Mouse (Mus musculus) erythroblast, adult 5-6 weeks (primary cell): ENCODE measurements around the gene Alg1. TPM values are rescaled to one million over a fixed set of nuclear protein-coding genes. Genes with fewer than 3 reads are reported as not detected.
"Not testable (repeated sequence)": the region's sequence is repeated elsewhere in the genome, so short reads cannot be mapped to it uniquely, and the experiment has no call there.

ENCODE experiments used
- ATAC-seq: replicated peaks from 2 replicates; pipeline ENCODE4 v1.8.0; 2016; ENCODE audit warnings: moderate number of reproducible peaks, mild to moderate bottlenecking, moderate TSS enrichment, inconsistent platforms; ENCODE audit not compliant: poor library complexity, low FRiP score, severe bottlenecking
- total RNA-seq, 2 experiments: library from RNA; stranded (forward) in 1 of 2; stranded (reverse) in 1 of 2; fragments of 150-400 nt in 1 of 2; fragments of 200-764, 138-1000 nt in 1 of 2; gene quantifications; 2 replicates each; pipeline versions ENCODE4 v1.2.3 to v1.2.4; 2015 to 2017; ENCODE audit warnings: low replicate concordance in 2 of 2

Alg1 gene
- total RNA-seq, 2 experiments from 2014 or later = 2.6 to 5.8 TPM

DNA sequence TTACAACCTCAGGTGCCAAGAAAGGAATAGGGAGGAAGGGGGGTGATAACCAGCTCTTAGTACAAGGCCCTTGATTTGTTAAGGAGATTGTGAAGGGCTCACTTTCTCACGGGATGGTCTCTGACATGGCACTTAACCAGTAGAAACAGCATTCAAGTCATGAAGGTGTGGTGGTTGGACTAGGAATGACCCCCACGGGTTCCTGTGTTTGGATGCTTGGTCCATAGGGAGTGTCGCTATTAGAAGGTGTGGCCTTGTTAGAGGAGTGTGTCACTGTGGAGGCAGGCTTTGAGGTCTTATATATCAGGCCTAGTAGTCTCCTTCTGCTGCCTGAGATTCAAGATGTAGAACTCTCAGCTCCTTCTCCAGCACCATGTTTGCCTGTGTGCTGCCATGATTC is 5.3 kb upstream of the Alg1 start:
- ATAC-seq = not testable (repeated sequence)

DNA sequence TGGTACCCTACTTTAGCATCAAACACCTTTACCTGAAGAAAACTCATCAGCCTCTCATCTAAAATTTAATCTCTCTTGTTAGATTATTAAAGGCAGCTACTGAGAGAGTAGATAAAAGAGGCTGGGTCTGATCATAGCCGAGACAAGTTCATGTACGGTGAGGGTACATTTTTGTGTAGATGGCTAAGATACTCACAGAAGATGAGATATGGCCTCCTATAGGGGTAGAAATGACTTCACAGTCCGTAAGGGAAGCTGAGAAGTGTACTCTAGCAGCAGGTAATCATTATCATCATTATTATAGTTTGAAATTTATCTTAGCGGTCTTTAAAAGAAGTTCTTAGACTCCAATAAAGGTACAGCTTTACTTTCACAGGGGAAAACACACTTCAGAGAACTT is 439 bp upstream of the Alg1 start:
- ATAC-seq = no peak

DNA sequence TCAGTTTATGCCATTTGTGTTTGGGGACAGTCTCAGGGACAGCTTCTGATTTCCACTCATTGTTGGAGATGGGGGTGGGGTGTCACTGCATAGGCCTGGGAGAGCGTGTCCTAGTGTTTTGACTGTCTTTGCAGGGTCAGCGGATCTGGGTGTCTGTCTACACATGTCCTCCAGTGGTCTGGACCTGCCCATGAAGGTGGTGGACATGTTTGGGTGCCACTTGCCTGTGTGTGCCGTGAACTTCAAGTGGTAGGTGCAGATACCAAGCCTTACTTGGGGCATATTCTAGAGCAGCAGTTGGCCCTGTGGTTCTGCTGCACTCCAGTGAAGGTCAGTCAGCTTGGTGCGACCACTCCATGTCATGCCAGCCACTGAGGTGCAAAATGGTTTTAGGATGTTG is 8.9 kb downstream of the Alg1 start:
- no peak for ATAC-seq

DNA sequence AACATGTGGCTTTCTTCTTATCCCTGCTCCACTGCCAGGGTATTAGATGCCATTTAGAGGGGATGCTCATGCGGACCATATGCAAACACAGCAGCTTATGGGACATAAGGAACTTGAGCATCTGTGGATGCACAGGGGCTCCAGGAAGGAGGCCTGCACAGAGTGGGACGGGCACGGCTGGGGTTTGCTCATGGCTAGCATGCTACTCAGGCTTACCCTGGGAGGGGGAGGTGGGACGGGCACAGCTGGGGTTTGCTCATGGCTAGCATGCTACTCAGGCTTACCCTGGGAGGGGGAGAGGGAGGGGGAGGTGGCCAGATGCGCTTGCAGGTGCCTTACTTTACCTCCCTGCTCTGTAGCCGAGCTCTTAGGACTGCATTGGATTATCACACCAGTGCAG is 9.5 kb downstream of the Alg1 start:
- ATAC-seq = no peak

DNA sequence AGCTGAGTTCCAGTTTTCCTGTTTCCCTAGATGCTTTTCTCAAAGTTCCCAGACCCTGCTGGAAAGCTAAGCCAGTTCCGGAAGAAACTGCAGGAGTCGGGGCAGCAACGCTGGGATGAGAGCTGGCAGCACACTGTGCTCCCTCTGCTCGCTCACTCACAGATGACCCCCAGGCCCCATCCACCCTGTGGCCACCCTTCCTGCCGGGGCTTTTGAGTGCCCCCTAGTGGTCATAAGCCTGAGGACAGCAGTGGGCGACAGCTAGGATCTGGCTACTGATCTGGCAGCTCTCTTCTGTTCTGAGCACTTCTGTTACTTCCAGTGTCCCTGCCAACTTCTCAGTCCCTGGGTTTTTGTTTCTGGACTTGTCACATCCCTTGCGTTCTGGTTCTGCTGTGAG is 11.0 kb downstream of the Alg1 start:
- peak; percentile 51; the same call in 1 of the 2 replicates for ATAC-seq

DNA sequence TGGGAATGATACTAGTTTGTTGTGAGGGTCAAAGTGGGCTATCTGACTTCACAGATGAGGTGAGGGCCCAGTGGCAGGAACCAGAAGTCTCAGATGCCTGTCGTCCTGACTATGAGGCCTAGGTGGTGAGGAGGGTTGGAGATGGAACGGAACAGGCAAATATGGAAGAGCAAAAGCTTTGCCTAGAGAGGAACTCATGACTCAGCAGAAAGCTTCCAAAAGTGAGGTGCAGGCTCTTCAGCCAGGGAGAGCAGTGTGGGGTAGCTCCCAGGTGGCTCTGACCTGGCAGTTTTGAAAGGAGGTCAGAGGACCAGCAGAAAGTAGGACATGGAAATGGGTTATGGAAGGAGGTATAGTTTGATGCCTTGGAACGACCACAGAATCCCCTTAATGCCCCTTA is 17.5 kb downstream of the Alg1 start:
- ATAC-seq = no peak

DNA sequence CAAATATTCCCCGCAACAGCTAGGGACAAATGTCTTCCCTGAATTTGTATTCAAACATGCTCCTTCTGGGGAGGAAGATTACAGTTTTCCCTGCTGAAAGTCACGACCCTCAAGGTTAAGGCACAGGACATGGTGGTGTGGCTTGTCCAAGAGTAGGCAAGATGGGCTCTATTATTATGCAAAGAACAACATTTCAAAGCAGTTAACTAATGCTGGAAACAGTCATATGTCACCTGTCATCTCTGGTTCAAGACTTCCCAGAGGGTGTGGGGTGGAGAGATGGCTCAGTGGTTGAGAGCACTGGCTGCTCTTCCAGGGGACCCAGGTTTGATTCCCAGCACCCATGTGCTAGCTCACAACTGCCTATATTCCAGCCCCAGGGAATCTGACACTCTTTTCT is 18.8 kb downstream of the Alg1 start:
- ATAC-seq = no peak

DNA sequence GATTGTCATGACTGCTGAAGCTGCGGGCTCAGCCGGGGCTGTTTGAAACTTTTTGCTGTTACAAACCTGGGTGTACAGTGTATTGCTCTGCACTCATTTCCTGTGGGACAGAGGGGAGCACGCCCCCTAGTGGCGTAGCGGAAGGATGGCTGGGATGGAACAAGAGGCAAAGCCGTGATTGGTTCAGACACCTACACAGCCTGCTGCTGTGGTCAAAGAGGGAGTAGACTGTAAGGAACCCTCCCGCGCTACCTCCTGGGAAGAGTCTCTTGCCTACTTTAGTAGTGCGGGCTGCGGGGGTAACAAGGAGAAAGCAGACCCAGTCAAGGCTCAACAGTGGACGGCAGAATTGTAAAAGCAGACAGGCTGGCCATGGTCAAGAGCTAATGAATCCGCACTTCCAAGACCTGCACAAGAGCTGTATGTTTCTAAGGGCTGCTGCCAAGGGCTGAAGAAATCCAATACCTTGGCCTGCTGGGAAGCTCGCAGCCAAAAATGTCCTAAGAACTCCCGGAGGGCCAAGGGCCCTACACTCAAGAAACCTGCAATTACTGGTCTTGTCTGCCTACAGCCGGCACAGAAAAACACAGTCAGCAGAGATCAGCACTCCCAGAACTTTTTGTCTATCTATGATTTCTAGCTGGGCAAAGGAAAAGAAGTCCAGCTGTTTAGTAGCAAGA is 21.1 kb downstream of the Alg1 start:
- peak; percentile 71 for ATAC-seq

DNA sequence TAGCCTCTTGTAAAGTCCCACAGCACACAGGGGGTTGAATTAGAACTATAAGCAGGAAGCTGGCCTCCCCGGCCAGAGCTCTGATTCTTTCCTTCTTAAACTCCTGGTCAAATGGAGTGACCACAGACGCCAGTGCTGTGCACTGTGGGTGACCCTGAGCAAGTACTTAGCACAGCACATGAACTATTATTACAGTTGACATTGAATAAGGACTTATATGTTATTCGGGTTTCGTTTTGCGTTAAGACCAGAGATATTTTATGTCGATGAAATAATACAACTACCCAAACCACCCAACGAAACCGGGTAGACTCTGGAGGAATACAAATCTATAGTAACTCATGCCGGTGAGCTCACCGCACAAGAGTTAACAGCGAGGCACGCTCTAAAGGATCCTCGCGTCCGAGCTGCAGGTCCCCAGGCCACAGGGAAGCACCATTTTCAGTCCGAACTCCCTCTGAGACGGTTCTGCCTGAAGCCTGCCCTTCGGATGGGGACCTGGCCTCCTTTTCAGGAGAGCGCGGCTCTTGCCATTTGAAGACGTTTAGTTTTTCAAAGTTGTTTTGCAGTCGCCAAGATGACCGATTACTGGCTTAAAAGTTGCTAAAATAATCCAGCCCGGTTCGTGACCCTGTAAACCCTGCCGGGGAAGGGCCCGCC is 21.8 kb downstream of the Alg1 start:
- no peak for ATAC-seq

DNA sequence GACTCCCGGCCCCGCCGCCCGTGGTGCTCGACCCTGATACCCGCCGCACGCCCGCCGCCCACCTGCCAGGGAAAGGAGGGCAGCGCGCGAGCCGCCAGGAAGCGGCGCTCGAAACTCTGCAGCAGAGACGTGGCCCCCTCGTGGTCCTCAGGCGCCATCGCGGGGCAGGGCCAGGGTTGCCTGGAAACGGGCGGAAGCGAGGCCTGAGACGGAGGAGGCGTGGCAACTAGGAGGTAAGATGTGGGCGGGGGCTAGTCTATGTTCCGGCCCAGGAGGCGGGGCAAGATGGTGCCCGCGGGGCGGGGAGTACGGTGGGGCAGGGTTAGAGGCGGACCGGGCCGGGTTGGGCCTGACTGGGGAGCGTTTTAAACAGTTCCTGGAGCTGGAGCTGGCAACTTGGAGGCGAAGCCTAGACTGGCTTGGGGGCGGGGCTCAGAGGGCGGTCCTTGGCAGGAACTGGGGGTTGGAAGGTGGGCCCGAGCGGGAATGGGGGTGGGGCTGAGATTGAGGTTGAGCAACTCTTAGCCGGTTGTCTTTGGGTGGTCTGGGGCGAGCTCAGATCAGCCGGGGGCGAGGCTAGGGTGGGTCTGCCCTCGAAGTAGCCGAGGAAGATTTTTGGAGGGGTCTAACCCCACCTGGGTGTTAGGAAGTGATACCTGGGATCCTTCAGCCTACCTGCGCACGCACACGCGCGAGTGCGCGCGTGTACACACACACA is 22.5 kb downstream of the Alg1 start, which contains the start of gene Eef2kmt:
Eef2kmt (minus strand) TSS at position 205 of the 718 bp plus-strand sequence.
- ATAC-seq = peak; percentile 95

DNA sequence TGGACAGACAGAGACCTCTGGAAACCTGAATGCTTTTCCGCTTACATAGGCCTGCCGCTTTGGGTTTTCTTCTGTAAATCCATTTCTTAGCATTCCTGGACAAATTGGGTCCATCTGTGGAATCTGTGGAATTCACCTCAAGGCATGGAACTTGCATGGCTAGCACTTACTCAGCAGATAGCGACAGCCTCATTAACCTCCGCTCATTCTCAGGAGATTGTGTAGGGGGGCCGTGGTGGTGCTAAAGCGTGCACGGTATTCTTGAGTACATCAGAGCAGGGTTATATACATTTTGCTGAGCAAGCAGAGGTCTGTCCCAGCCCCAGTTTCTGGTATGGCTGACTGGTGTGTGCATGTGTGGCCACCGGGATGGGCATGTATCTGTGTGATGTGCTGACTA is 29.7 kb downstream of the Alg1 start:
- ATAC-seq = no peak

DNA sequence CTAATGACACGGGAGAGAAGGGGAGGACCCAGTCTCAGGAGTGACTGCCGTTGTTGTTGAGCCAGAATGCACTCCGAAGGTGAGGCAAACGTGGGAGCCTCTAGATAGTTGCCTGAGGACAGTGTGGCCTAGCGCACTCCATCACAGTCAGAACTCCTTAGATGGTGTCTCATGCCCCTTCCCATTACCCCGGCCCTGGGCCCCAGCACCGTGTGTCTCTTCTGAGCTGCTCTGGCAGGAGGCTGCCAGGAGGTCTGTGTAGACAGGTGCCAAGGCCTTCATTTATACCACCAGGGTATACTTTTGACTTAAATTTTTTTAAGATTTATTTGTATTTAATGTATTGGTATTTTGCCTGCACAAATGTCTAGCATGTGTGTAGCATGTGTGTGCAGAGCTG is 30.5 kb downstream of the Alg1 start:
- ATAC-seq = no peak

DNA sequence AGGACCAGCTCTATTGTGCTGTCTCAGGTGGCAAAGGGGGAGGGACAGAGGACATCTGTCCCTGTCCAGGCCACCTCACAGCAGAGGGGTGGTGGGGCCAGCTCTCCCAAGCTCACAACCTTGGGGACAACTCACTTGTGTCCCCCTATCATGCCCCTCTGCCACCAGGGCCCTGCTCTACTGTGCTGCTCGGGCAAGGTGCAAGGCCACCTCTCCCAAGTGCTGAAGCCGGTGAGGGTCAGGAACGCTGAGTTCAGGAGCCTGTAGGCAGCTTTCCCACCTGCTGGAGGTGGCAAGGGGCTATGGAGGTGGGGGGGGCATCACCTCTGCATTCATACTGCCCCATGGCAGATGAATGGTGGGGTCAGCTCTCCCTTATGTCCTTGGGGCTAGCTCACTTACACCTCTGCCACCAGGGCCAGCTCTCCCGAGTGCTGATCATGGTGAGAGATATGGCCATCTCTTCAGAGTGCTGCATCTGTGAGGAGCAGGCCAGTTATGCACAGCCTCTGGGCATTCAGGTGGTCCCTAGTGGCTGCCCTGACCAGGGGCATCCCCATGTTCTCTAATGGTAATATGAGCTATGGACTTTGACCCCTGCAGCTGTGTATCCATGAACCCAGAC is 38.1 kb downstream of the Alg1 start:
- no peak for ATAC-seq

DNA sequence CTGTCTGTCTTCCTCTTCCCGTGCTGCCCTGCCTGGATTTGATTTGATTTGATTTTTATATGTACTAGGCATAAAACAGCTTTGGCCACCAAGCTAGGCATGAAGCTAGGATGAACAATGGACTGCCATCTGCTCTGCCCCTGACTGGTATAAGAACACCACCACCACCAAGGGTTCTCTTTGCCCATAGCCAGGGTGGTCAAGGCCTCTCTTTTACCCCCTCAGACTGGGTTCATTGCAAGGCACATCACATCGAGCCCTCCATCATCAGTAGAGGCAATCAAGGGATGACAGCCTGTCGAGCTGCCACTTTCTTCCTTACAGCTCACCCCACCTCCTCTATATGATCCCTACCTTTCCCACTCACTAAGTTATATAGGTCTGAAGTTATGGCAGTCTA is 39.0 kb downstream of the Alg1 start:
- ATAC-seq = no peak

DNA sequence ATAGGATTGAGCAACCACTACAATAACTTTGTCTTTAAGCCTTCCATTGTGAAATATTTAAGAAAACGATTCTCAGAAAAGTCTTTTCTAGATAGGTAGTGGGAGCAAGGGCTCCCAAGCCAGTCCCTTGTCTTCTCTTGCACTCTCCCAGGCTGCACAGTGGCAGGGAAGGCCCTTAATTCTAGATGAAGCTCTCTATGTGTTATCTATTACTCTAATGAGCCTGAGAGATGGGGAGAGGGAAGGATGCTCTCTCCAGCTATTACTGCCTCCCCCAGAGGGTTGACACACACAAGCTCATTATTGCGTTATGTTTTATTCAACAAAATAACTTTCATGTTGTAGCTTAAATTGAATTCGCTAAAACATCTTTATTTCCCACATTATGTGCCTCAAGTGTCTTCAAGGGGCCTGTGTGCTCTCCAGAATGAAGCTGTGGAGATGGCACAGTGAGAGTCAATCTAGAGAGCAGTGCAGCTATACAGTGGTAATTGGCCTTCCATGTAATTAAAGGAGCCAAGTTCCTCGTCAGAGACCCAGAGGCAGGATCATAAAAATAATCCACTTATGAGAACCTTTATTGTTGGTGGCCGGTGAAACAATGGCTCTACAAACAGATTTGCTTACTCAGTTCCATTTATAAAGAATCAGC is 46.3 kb downstream of the Alg1 start:
- no peak for ATAC-seq

DNA sequence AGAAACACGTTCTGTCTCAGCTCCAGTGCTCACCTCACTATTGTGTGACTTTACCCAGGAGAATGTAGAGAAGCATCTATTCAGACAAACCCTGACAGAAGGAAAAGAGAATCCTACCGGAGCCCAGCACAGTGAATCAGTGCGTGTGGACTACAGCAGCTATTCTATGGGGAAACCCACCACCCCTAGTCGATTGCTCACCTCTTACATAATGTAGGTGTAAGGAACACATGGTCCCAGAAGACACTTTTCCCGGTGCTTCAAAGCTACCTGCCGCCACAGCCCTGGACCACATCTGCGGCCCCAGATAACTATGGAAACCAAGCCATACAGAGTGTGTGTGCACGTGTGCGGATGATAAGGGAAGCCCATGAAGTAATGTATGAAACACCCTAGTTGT is 49.3 kb downstream of the Alg1 start:
- no peak for ATAC-seq

DNA sequence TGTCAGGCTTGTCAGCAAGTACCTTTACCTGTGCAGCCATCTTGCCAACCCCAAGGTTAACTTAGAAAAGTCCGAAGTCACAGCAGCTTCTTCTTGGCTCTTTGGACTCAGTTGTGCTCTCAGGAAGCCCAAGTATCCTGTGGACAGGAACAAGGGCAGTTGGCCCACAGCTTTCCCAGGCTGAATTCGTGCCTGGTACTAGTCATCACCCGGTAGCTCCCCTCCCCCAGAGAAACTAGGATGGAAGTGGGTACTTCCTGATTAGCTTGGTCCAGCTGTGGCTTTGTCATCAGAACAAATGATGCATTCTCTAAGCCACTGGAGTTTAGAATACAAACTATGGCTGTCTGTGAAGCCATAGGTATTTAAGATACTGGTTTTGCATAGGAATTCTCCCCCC is 52.0 kb downstream of the Alg1 start:
- no peak for ATAC-seq
